Mouse (Mus musculus) gastrocnemius, postnatal 14 days (tissue): ENCODE measurements around the gene Mettl24. TPM values are rescaled to one million over a fixed set of nuclear protein-coding genes. Genes with fewer than 3 reads are reported as not detected.

Source experiments
- DNase-seq: peaks from one replicate; pipeline ENCODE4 v3.0.0; 2021; ENCODE audit warnings: mixed read lengths
- intact Hi-C: fragments of 180-260 bp; cut with DNase I; formaldehyde crosslinking; loops from one replicate; pipeline ENCODE4 v1.15.1; 2025; ENCODE audit warnings: low total_unique reads
- total RNA-seq, 2 experiments: library from RNA; stranded (reverse); gene quantifications; 2 replicates each; pipeline ENCODE4 v1.2.3; 2021

Gene Mettl24
- total RNA-seq, 2 experiments from 2014 or later: 0.88 to 1.1 TPM

DNA sequence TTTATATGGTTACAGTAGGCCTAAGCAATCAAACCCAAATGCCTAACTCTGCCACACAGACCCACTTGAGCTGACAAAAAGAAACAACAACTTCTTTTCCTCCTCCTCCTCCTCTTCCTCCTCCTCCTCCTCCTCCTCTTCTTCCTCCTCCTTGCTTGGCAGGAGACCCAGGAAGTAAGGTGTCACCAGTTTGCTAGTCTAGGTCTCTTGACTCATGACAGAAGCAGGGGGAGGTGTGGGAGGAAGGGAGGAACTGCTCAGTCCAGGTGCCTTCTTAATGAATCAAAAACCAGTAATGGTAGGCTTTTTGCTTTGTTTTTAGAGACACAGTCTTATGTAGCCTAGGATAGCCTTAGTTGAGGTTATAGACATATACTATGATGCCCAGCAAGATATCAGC lies 168.1 kb downstream of the Mettl24 start:
- DNase-seq: no peak
- intact Hi-C loops: no loop called here

DNA sequence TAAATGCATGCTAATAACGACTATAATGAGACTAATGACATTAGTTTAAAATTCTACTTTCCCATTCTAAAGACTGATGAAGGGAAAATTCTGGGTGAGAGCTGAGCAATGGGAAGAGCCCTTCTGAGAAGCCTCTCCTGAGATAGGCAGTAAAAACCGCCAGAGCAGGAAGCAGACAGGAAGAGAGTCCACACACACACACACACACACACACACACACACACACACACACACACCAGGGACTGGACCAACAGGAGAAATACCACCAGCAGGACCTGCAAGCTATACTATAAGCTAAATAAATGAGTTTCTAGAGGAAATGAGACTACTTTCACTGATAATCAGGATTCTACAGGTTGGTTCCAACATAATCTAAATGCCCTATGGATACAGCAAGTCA lies 172.5 kb downstream of the Mettl24 start:
- DNase-seq: no peak
- intact Hi-C loops: no loop called here

DNA sequence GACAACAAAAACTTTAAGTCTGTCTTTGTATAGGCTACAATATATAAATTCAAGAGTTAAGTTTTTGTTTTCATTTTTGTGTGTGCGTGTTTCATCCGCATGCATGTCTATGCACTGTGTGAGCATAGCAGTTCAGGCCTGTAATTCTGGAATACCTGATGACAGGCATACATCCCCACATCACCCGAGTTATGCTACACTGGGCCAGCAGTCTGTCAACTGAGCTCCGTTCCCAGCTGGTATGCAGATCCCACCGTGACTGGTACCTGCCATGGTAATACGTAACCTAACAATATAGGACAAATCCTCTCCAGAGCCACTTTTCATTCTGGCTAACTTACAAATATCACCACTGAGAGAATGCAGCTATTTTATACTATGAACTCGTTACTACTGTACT lies 173.6 kb downstream of the Mettl24 start:
- DNase-seq: no peak
- intact Hi-C loops: no loop called here

- intact Hi-C loops: no loop called here
- DNase-seq: no peak
These were observed 174.5 kb downstream of the Mettl24 start for GRCm38 (mm10) chr10:40857599-40857998.

Other genes with a start within 250 kb of the Mettl24 start
- not detected for gene Slc22a16, start 112.9 kb upstream of the Mettl24 start, total RNA-seq
- gene Ddo, start 53.3 kb upstream of the Mettl24 start, total RNA-seq: 10 to 100 TPM; 22.0 to 24.3 TPM
- 1 to 10 TPM; 8.7 to 8.8 TPM for gene Cdc40, start 200.0 kb downstream of the Mettl24 start, total RNA-seq
- gene Wasf1, start 200.2 kb downstream of the Mettl24 start, total RNA-seq: 1 to 10 TPM; 1.4 to 1.8 TPM